Mouse (Mus musculus): ENCODE results near the gene Asb13. TPM values are rescaled to one million over a fixed set of nuclear protein-coding genes. Genes with fewer than 3 reads are reported as not detected.

Asb13 gene
- 10 to 100 TPM; 13.5 to 15.9 TPM for total RNA-seq (2021)
- 19.8 and 21.0 TPM in 2 replicates for polyA plus RNA-seq (2012; rRNA removed)
- long read RNA-seq, full-length matches to known transcripts = 28 of 29 reads
- long read RNA-seq, partial matches to known transcripts = 0 of 29 reads
- long read RNA-seq, other reads (novel, unspliced or antisense) = 1 of 29 reads

- DNase-seq = peak; percentile 95
Observed at GRCm38 (mm10) chr13:3633895-3634811, at the start of gene Asb13. Asb13 (plus strand) TSS chr13:3634032.

GRCm38 (mm10) chr13:3590789-3591188 is 43.0 kb upstream of the Asb13 start:
- no peak for DNase-seq

- DNase-seq = no peak
Observed at GRCm38 (mm10) chr13:3594311-3594710, 39.5 kb upstream of the Asb13 start.

GRCm38 (mm10) chr13:3596232-3596631 is 37.6 kb upstream of the Asb13 start:
- DNase-seq = no peak

GRCm38 (mm10) chr13:3609780-3610117 is 24.1 kb upstream of the Asb13 start:
- no peak for DNase-seq

GRCm38 (mm10) chr13:3610118-3610794 is 23.6 kb upstream of the Asb13 start:
- DNase-seq = peak; percentile 52

- DNase-seq = peak; percentile 99
Observed at GRCm38 (mm10) chr13:3610795-3611438, 22.9 kb upstream of the Asb13 start, which contains the start of gene Fam208b. Fam208b (minus strand) TSS chr13:3611108.

- DNase-seq = no peak
Observed at GRCm38 (mm10) chr13:3627139-3627538, 6.7 kb upstream of the Asb13 start.

GRCm38 (mm10) chr13:3628102-3628501 is 5.7 kb upstream of the Asb13 start:
- no peak for DNase-seq

- no peak for DNase-seq
Observed at GRCm38 (mm10) chr13:3632551-3632950, 1.3 kb upstream of the Asb13 start.

GRCm38 (mm10) chr13:3633131-3633530 is 701 bp upstream of the Asb13 start:
- no peak for DNase-seq

GRCm38 (mm10) chr13:3635076-3635475 is 1.2 kb downstream of the Asb13 start:
- no peak for DNase-seq

GRCm38 (mm10) chr13:3636797-3637196 is 3.0 kb downstream of the Asb13 start:
- DNase-seq = peak; percentile 28

- DNase-seq = no peak
Observed at GRCm38 (mm10) chr13:3642049-3642448, 8.2 kb downstream of the Asb13 start.

GRCm38 (mm10) chr13:3642538-3642937 is 8.7 kb downstream of the Asb13 start:
- DNase-seq = no peak

GRCm38 (mm10) chr13:3644871-3645270 is 11.0 kb downstream of the Asb13 start:
- DNase-seq = no peak

- no peak for DNase-seq
Observed at GRCm38 (mm10) chr13:3645919-3646318, 12.1 kb downstream of the Asb13 start.

GRCm38 (mm10) chr13:3646566-3646965 is 12.7 kb downstream of the Asb13 start:
- DNase-seq = no peak

GRCm38 (mm10) chr13:3650569-3650968 is 16.7 kb downstream of the Asb13 start:
- DNase-seq = no peak

- no peak for DNase-seq
Observed at GRCm38 (mm10) chr13:3654432-3654831, 20.6 kb downstream of the Asb13 start.

- no peak for DNase-seq
Observed at GRCm38 (mm10) chr13:3659163-3660160, 25.6 kb downstream of the Asb13 start.
